Mouse (Mus musculus) layer of hippocampus, adult 6 months (tissue): Measurements from ENCODE around the gene Hacl1. TPM values are rescaled to one million over a fixed set of nuclear protein-coding genes. Genes with fewer than 3 reads are reported as not detected.

Source experiments
- long read RNA-seq, 2 experiments: library from polyadenylated mRNA; unstranded; transcript quantifications; one replicate each; pipeline ENCODE4 v2.0.0; 2019 to 2020
- polyA plus RNA-seq: library from polyadenylated mRNA; unstranded; fragments of <200 nt; fragmentation: Nextera tagmentation; gene quantifications from 2 replicates; pipeline ENCODE4 v1.2.3, GENCODE M21; 2021

Hacl1 gene
- polyA plus RNA-seq, result 13.8 and 18.3 TPM in 2 replicates
- long read RNA-seq, experiment 1, transcript Hacl1-201 (17 exons, 2,644 nt), result major isoform, 24 of 27 reads
- long read RNA-seq, experiment 1, partial matches to known transcripts, result 0 of 27 reads
- long read RNA-seq, experiment 1, other reads (novel, unspliced or antisense), result 3 of 27 reads
- long read RNA-seq, experiment 2, transcript Hacl1-201 (17 exons, 2,644 nt), result major isoform, 42 of 50 reads
- long read RNA-seq, experiment 2, partial matches to known transcripts, result 0 of 50 reads
- long read RNA-seq, experiment 2, other reads (novel, unspliced or antisense), result 6 of 50 reads

GRCm38 (mm10) chr14:31640890-31641505 is at the start of gene Hacl1, which contains the start of gene Btd:
Gene Hacl1, minus strand, starts transcription at chr14:31641286.
Gene Btd, plus strand, starts transcription at chr14:31641028.

GRCm38 (mm10) chr14:31640346-31640889 is 668 bp downstream of the Hacl1 start, which contains the start of gene Gm49387:
Gene Gm49387, minus strand, starts transcription at chr14:31640878.

DNA sequence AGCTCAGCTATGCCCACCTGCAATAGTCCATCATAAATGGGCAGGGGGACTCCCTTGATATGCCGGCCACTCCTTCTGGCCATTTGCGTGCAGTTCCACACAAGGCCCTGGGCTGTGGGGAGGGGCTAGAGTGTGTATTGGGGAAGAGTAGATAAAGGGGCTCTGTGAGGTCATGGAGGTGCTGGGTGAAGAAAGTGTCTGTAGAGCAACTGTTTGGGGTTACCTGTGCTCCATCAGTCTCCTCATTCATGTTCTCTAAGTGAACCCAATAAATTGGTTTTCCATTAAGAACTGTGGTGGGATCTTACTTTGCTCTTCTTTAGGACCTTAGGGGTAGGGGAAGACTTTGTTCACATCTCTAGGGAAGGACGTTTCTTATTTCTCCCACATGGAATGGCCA is 49.8 kb downstream of the Hacl1 start, which contains the start of gene Colq:
Gene Colq (minus strand): TSS at position 101 of the 400 bp plus-strand sequence.

Other genes with a start within 250 kb of the Hacl1 start
- 33.9 and 42.8 TPM in 2 replicates for gene Sh3bp5, start 205.2 kb downstream of the Hacl1 start, polyA plus RNA-seq
- 3.3 and 3.7 TPM in 2 replicates for gene Eaf1, start 146.9 kb downstream of the Hacl1 start, polyA plus RNA-seq
- gene Mettl6, start 146.2 kb downstream of the Hacl1 start, polyA plus RNA-seq, result 11.0 and 13.7 TPM in 2 replicates
- gene Colq, start 49.9 kb downstream of the Hacl1 start, polyA plus RNA-seq, result 0.30 and 0.39 TPM in 2 replicates
- gene Gm49387, start 408 bp downstream of the Hacl1 start, polyA plus RNA-seq, result not detected in 2 replicates
- 9.2 and 10.0 TPM in 2 replicates for gene Btd, start 258 bp downstream of the Hacl1 start, polyA plus RNA-seq
- 2.3 and 3.0 TPM in 2 replicates for gene Ankrd28, start 189.4 kb upstream of the Hacl1 start, polyA plus RNA-seq